Mouse (Mus musculus) limb, embryonic 15.5 days (tissue): ENCODE data around the gene Grm8. TPM values are rescaled to one million over a fixed set of nuclear protein-coding genes. Genes with fewer than 3 reads are reported as not detected.

Source experiments
- ATAC-seq: fragments of 200-750 bp; cut with Nextera tagmentation; 2 replicates; pipeline ENCODE4 v1.8.0; 2017; ENCODE audit warnings: low read depth, moderate TSS enrichment; ENCODE audit not compliant: insufficient number of reproducible peaks, low FRiP score, low TSS enrichment
- H3K27ac ChIP-seq: fragments of 300-500 bp; sonication (generic); 2 replicates; pipeline ENCODE4 v1.5.1; 2015; ENCODE audit warnings: moderate library complexity, mild to moderate bottlenecking, inconsistent platforms
- H3K27me3 ChIP-seq: fragments of 300-500 bp; sonication (generic); 2 replicates; pipeline ENCODE4 v1.6.1; 2015; ENCODE audit warnings: inconsistent platforms
- H3K36me3 ChIP-seq: fragments of 300-500 bp; sonication (generic); 2 replicates; pipeline ENCODE4 v1.6.1; 2015; ENCODE audit warnings: inconsistent platforms
- H3K4me1 ChIP-seq: fragments of 300-500 bp; sonication (generic); 2 replicates; pipeline ENCODE4 v1.6.1; 2015; ENCODE audit warnings: inconsistent platforms
- H3K4me2 ChIP-seq: fragments of 300-500 bp; sonication (generic); 2 replicates; pipeline ENCODE4 v1.6.1; 2015; ENCODE audit warnings: mild to moderate bottlenecking, inconsistent platforms
- H3K4me3 ChIP-seq: fragments of 300-500 bp; sonication (generic); 2 replicates; pipeline ENCODE4 v1.5.1; 2015; ENCODE audit warnings: mild to moderate bottlenecking, inconsistent platforms
- H3K9ac ChIP-seq: fragments of 300-500 bp; sonication (generic); 2 replicates; pipeline ENCODE4 v1.6.1; 2015; ENCODE audit warnings: inconsistent platforms
- H3K9me3 ChIP-seq: fragments of 300-500 bp; sonication (generic); 2 replicates; pipeline ENCODE4 v1.6.1; 2016; ENCODE audit warnings: inconsistent platforms
- WGBS: fragments of 180-500 bp; shearing (Covaris S2); methylation state at CpG from one replicate; pipeline ENCODE4 v1.1.7; 2015; 5-methylcytosine and 5-hydroxymethylcytosine counted together
- polyA plus RNA-seq: library from polyadenylated mRNA; unstranded; fragments of >200 nt; fragmentation: Nextera tagmentation; extraction: Ambion mirVana; gene quantifications from 2 replicates; pipeline ENCODE4 v1.2.1, GENCODE M21; 2015

Gene Grm8
- polyA plus RNA-seq, result 1.0 and 1.3 TPM in 2 replicates

- Histone ChIP-seq H3K4me1 (peaks cover 26% of the 10 kb centered on the region), H3K4me2 (peak within 1 kb of the TSS; percentile 100), H3K27ac (no peak within 1 kb of the TSS), H3K27me3 (peaks cover 56% of the 10 kb centered on the region), H3K9ac (0 out of 2 replicates have a peak within 1 kb of the TSS, but pooled peaks have one; percentile 5), H3K9me3 (no peaks in the 10 kb centered on the region), H3K4me3 (peak within 1 kb of the TSS; percentile 52), H3K36me3 (no peaks in the 10 kb centered on the region)
- under 1% methylated on average over 42 of the region's 42 CpGs for WGBS
- no peak for ATAC-seq
Observed at GRCm38 (mm10) chr6:28135001-28135401, at the start of gene Grm8. Gene Grm8 (minus strand): TSS chr6:28135178.

GRCm38 (mm10) chr6:28169851-28170539 is 35.0 kb upstream of the Grm8 start:
- H3K9me3 ChIP-seq, result no peaks in the 10 kb centered on the region

GRCm38 (mm10) chr6:28160399-28160798 is 25.4 kb upstream of the Grm8 start:
- no peak overlapping the region for H3K27ac ChIP-seq
- H3K4me3 ChIP-seq, result no peak overlapping the region
- no peak for ATAC-seq
- WGBS, result 79% methylated on average over 5 of the region's 5 CpGs
- H3K4me1 ChIP-seq, result no peaks in the 10 kb centered on the region
- H3K36me3 ChIP-seq, result no peaks in the 10 kb centered on the region
- H3K27me3 ChIP-seq, result no peaks in the 10 kb centered on the region
- H3K4me2 ChIP-seq, result no peak overlapping the region
- no peaks in the 10 kb centered on the region for H3K9me3 ChIP-seq
- no peak overlapping the region for H3K9ac ChIP-seq

More at GRCm38 (mm10) chr6:28169851-28170539, 35.0 kb upstream of the Grm8 start:
- no peak overlapping the region for H3K9ac ChIP-seq
- H3K4me2 ChIP-seq, result no peak overlapping the region
- H3K4me1 ChIP-seq, result no peaks in the 10 kb centered on the region
- no peak overlapping the region for H3K4me3 ChIP-seq
- no peak overlapping the region for H3K27ac ChIP-seq
- no peaks in the 10 kb centered on the region for H3K27me3 ChIP-seq
- WGBS, result 66% methylated on average over 19 of the region's 19 CpGs
- ATAC-seq, result no peak
- H3K36me3 ChIP-seq, result no peaks in the 10 kb centered on the region

- ATAC-seq, result no peak
- H3K4me3 ChIP-seq, result no peak overlapping the region
- H3K4me1 ChIP-seq, result no peaks in the 10 kb centered on the region
- no peaks in the 10 kb centered on the region for H3K36me3 ChIP-seq
- H3K27me3 ChIP-seq, result no peaks in the 10 kb centered on the region
- no peaks in the 10 kb centered on the region for H3K9me3 ChIP-seq
- H3K27ac ChIP-seq, result no peak overlapping the region
- H3K4me2 ChIP-seq, result no peak overlapping the region
- WGBS, result 69% methylated on average over 6 of the region's 6 CpGs
- H3K9ac ChIP-seq, result no peak overlapping the region
Observed at GRCm38 (mm10) chr6:28146445-28146844, 11.5 kb upstream of the Grm8 start.

GRCm38 (mm10) chr6:28142332-28142731 is 7.4 kb upstream of the Grm8 start:
- Histone ChIP-seq H3K4me2 (no peak overlapping the region), H3K4me1 (no peaks in the 10 kb centered on the region), H3K9me3 (no peaks in the 10 kb centered on the region), H3K27ac (no peak overlapping the region), H3K27me3 (0 out of 2 replicates have a peak, but pooled peaks cover 3% of the 10 kb centered on the region), H3K36me3 (no peaks in the 10 kb centered on the region), H3K4me3 (no peak overlapping the region), H3K9ac (no peak overlapping the region)
- 20% methylated on average over 2 of the region's 2 CpGs for WGBS
- ATAC-seq, result no peak

- no peaks in the 10 kb centered on the region for H3K9me3 ChIP-seq
- under 1% methylated on average over 37 of the region's 37 CpGs for WGBS
- peaks cover 52% of the 10 kb centered on the region for H3K27me3 ChIP-seq
- H3K27ac ChIP-seq, result no peak overlapping the region
- peaks cover 26% of the 10 kb centered on the region for H3K4me1 ChIP-seq
- H3K36me3 ChIP-seq, result no peaks in the 10 kb centered on the region
- ATAC-seq, result peak; percentile 84
- peak overlapping the region; percentile 100 for H3K4me2 ChIP-seq
- H3K9ac ChIP-seq, result 0 out of 2 replicates have a peak overlapping the region, but pooled peaks have one; percentile 5
- peak overlapping the region; percentile 52 for H3K4me3 ChIP-seq
Observed at GRCm38 (mm10) chr6:28135411-28136233, 644 bp upstream of the Grm8 start.

- H3K9ac ChIP-seq, result no peak overlapping the region
- H3K36me3 ChIP-seq, result no peaks in the 10 kb centered on the region
- peak overlapping the region; percentile 100 for H3K4me2 ChIP-seq
- peak overlapping the region; percentile 52 for H3K4me3 ChIP-seq
- under 1% methylated on average over 20 of the region's 20 CpGs for WGBS
- H3K9me3 ChIP-seq, result no peaks in the 10 kb centered on the region
- ATAC-seq, result no peak
- H3K27me3 ChIP-seq, result peaks cover 56% of the 10 kb centered on the region
- no peak overlapping the region for H3K27ac ChIP-seq
- peaks cover 26% of the 10 kb centered on the region for H3K4me1 ChIP-seq
Observed at GRCm38 (mm10) chr6:28134251-28134801, 652 bp downstream of the Grm8 start.

GRCm38 (mm10) chr6:28133206-28134063 is 1.5 kb downstream of the Grm8 start:
- ATAC-seq, result no peak
- Histone ChIP-seq H3K4me1 (peaks cover 26% of the 10 kb centered on the region), H3K4me3 (peak overlapping the region; percentile 52), H3K9ac (no peak overlapping the region), H3K27ac (no peak overlapping the region), H3K36me3 (no peaks in the 10 kb centered on the region), H3K27me3 (peaks cover 56% of the 10 kb centered on the region), H3K9me3 (no peaks in the 10 kb centered on the region), H3K4me2 (peak overlapping the region; percentile 100)
- WGBS, result under 1% methylated on average over 38 of the region's 38 CpGs

GRCm38 (mm10) chr6:28132056-28132455 is 2.9 kb downstream of the Grm8 start:
- Histone ChIP-seq H3K4me1 (peaks cover 26% of the 10 kb centered on the region), H3K36me3 (no peaks in the 10 kb centered on the region), H3K9ac (no peak overlapping the region), H3K9me3 (no peaks in the 10 kb centered on the region), H3K27ac (no peak overlapping the region), H3K4me3 (no peak overlapping the region), H3K27me3 (peaks cover 52% of the 10 kb centered on the region), H3K4me2 (no peak overlapping the region)
- ATAC-seq, result no peak
- WGBS, result 16% methylated on average over 4 of the region's 4 CpGs

GRCm38 (mm10) chr6:28128871-28129270 is 6.1 kb downstream of the Grm8 start:
- H3K9ac ChIP-seq, result no peak overlapping the region

GRCm38 (mm10) chr6:28115519-28115918 is 19.5 kb downstream of the Grm8 start:
- Histone ChIP-seq H3K4me2 (no peak overlapping the region), H3K36me3 (no peaks in the 10 kb centered on the region), H3K4me3 (no peak overlapping the region), H3K4me1 (no peaks in the 10 kb centered on the region), H3K27me3 (no peaks in the 10 kb centered on the region), H3K27ac (no peak overlapping the region), H3K9me3 (no peaks in the 10 kb centered on the region), H3K9ac (no peak overlapping the region)
- 85% methylated on average over 2 of the region's 2 CpGs for WGBS
- ATAC-seq, result no peak

More at GRCm38 (mm10) chr6:28128871-28129270, 6.1 kb downstream of the Grm8 start:
- Histone ChIP-seq H3K4me1 (peaks cover 9% of the 10 kb centered on the region), H3K4me2 (no peak overlapping the region), H3K27ac (no peak overlapping the region), H3K36me3 (no peaks in the 10 kb centered on the region), H3K9me3 (no peaks in the 10 kb centered on the region), H3K27me3 (peaks cover 34% of the 10 kb centered on the region), H3K4me3 (no peak overlapping the region)
- 91% methylated on average over 4 of the region's 4 CpGs for WGBS
- ATAC-seq, result no peak
